Mouse (Mus musculus): ENCODE measurements around the gene Nomo1.

GRCm38 (mm10) chr7:46129463-46130179 lies 96.1 kb downstream of the Nomo1 start:
- TF ChIP-seq CTCF (IDR thresholded peaks at IDR 0.05; ENCODE audit: control insufficient read depth, insufficient read depth, low read length) (no peak), POLR2A (IDR thresholded peaks at IDR 0.05; ENCODE audit: borderline replicate concordance, control insufficient read depth, low read depth, low read length) (no peak)

Measured in bone marrow, adult 2 months (tissue).